Mouse (Mus musculus) spleen, adult 12 weeks (tissue): ENCODE data around the gene Olfr1441.

Experiments
- DNase-seq: peaks from one replicate; pipeline ENCODE4 v3.0.0; 2022; ENCODE audit warnings: low spot score

Gene Olfr1441

DNA sequence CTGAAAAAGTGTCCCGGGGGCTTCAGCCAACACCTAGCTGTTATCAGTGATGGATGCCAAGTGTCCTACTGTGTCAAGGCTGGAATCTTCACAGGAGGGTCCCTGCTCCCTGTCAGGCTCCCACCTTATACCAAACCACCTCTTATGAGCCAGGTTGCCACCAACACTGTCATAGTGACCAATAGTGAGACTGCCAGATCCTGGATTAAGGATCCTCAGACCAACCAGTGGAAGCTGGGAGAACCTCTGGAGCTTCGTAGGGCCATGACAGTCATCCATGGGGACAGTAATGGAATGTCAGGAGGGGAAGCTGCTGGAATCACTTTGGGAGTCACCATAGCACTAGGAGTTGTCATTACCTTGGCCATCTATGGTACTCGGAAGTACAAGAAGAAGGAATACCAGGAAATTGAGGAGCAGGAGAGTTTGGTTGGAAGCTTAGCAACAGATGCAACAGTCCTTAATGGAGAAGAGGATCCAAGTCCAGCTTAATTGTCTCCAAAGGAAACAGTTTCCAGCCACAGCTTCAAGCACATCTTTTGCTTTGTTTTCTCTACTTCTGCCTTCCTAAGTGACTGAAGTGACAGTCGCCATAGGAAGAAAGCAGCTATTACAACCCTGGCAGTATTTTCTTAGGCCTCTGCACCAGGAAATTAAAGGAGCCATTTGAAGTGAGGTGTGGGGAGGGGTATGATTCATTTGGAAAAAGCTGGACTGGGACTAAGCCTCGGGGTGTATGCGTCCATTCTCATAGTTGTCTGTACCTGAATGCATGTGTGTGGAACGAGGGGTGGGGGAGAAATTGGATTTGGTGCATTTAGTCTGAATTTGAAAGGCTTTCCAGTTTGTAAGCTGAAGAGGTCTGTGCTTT is 45.9 kb downstream of the Olfr1441 start:
- no peak for DNase-seq

DNA sequence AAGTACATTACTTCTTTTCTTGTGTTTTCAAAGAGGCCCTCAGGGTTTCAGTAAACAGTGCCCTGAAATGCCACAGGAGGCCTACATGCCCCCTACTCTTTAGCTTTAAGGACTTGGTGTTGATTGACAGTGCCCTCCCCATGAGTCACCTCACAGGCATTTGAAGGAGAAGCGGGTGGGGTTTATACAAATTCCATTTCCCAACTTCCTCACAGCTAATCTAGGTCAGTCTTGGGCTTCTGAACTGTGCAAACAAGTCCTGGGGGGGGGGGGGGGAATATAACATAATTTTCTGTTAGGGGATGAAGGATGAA is 46.4 kb downstream of the Olfr1441 start:
- DNase-seq, result no peak

DNA sequence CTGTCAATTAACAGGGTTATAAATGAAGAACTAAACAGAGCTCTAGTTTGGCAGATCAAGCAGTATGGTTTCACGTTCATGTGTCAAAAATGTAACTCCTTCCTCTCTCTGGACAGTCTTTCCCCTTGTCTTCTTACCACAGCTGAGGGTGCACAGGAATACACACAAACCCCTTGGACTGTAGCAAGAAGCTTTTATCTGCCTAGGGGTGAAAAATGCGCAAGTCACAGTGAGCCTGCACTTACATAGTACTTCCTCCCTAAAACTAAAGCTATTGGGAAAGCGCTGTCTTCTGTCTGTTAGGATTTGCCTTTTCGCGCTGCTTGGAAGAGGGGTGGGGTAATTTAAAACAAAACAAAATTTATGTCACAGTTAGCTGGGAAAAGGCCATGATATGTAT is 46.9 kb downstream of the Olfr1441 start:
- DNase-seq, result no peak

DNA sequence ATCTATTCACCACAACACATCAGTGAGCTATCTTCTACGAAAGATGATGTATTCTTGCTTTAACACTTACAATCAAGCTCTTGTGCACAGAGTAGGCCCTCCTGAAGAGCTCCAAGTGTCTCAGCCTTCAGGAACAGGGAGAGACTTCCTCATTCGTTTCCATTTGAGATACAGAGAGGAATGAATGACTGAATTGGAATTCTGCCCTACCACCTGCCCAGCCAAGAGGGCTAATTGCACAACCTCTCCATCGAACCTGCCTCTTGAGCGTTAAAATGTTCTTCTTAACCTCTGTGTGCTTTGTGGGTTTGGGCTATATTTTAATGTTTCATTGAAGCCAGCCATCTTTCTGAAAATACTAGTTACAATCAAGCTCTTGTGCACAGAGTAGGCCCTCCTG is 47.4 kb downstream of the Olfr1441 start:
- no peak for DNase-seq

DNA sequence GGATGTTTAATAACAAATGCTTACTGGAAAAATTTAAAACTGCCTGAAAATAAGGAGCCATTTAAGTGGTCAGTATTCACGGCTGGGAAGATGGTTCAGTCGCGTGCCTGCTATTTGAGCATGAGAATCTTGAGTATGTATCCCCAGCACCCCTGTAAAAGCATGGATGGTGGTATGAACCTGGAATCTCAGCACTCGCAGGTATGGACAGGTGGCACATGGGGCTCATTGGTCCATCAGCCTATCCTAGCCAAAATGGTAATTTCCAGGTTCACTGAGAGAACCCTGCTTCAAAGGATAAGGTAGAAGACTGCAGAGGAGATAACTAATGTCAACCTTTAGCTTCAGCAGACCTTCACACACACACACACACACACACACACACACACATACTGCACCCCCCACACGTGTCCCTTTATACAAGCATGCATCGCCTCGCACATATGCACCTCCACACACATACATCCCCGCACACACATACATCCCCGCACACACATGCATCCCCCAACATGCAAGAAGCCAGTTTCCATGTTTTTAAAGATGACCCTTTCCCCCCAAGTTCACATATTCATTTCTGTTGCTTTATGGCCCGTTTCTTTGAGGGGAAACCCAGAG is 48.4 kb downstream of the Olfr1441 start:
- DNase-seq, result no peak

DNA sequence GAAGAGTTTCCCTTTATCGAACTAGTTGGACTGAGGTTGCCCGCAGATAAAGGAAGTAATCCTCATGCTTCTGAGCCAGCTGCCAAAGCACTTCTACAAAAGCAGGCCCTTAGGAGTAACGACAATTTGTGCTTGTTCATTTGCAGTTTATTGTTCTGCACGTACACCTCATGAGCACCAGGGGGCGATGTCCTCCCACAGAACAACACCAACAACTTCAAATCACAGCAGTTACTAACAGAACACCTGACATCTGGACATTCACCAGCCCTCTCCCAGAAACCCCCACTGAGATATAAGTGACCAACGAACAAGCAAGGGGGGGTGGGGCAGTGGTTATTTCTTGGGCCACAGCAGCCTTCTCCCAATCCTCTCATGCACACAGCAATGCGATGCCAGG is 49.0 kb downstream of the Olfr1441 start:
- no peak for DNase-seq

DNA sequence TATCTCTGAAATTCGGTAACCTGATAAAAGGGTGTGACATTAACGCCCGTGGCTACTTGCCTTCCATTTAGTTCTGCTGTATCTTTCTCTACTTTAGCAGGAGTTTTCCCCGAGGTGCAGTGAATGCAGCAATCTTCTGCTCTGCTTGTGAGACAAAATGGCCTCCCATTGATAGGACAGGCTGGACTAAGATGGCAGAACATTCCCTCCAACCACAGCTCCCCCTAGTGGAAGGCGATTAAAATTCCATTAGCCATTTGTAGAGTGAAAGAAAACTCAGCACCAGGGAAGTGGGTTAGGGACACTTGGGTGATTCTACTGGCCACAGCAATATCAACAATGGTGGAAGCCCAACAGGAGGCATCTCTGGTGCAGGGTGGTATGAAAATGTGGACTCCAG is 50.2 kb downstream of the Olfr1441 start:
- no peak for DNase-seq

DNA sequence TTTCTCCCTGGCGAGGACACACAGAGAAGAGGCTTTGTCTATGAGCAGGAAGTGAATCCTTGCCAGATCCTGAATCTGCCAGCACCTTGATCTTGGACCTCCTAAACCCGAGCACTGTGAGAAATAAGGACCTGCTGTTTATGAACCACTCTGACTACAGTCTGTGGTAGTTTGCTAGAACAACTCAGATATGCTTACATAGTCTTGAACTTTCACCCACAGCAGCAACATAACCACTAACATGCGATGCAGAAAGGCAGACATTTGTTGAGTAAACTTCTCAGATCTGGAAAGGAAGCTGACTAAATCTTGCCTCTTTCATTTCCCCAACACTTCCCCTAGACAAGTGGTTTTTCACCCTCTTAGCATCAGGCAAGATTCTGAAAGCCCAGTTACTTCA is 54.6 kb downstream of the Olfr1441 start:
- no peak for DNase-seq

DNA sequence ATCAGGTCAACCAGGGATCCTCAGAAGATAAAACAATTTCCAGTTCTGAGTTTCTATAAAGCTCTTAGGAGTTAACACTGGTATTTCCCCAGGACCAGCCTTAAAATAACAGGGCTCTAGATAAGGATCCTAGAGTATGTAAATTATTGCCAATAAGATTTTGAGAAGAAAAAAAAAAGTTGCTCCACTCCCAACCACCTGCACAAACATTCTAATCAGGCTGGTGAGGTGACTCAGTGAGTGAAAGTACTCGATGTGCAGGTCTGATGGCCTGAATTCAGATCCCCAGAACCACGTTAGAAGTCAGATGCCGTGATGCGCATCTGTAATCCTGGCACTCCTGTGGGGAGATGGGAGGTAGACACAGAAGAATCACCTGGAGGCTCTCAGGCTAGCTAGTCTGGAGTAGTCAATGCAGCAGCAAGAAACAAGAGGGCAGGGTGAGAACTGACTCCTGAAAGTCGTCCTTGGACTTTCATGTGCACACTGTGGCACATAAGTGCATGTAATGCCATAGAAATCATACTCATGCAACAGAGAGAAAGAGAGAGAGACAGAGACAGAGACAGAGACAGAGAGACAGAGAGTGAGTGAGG is 55.2 kb downstream of the Olfr1441 start:
- DNase-seq, result no peak
